Mouse (Mus musculus): ENCODE measurements around the gene Zim1.

The Zim1 gene

DNA sequence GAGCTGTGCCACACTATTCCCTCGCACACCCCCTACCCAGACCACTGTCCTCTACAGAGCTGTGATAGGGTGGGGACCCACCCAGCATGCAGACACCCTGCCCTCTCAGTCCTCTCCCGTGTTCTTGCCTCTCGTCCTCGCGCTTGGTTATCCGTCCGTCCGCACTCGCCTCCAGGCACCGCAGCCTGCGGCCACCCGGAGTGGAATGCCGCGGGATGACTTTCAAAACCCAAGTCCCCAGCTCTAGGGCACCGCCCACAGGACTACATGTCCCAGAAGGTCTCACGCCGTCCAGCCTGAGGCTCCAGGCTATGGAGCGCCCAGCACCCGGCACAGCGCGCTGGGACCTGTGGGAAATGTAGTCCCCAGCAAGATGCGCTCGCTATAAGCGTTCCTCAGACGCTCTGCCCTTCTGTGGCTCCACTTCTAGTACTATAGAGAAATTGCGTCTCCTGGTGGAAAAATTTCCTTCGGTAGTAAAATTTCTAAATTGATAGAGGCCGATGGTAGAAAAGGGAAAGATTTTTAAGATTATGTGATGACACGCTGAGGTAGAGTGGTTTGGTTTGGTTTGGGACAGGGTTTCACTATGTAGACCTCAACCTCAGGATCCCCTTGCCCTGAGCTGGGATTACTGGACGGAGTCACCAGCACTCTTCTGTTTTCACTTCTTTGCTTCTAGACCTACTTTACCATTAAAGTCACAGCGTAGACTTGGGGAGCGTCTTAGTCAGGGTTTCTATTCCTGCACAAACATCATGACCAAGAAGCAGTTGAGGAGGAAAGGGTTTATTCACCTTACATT lies at the start of gene Zim1:
Zim1 (minus strand) TSS at position 210 of the 805 bp plus-strand sequence.
- DNase-seq: peak; percentile 86 to 91

DNA sequence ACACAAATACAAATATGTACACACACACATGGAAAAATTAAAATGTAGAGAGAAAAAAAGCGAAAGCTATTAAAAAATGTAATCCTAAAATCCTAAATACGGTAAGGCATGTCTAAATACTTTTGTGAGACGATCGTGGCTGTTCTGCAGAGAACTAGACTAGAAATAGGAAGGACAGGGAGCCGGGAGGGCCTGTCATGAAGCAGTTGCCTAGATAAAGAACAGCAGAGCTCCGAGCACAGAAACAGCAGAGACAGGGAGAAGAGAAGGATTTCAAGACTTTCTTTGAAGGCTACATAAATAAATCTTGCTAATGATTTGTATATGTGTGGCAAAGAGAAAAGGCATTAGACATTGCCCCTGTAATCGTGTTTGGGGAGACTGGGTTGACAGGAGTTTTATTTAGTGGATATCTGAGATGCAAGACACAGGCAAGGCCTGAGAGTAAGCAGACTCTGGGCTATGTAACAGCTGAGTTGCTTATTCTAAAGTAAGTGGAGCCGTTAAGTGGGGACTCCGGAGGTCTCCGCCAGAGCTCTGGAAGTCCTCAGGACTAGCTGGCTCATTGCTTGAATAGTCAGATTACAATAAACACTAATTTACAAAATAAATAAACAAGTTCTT lies 48.1 kb upstream of the Zim1 start:
- no peak for DNase-seq

DNA sequence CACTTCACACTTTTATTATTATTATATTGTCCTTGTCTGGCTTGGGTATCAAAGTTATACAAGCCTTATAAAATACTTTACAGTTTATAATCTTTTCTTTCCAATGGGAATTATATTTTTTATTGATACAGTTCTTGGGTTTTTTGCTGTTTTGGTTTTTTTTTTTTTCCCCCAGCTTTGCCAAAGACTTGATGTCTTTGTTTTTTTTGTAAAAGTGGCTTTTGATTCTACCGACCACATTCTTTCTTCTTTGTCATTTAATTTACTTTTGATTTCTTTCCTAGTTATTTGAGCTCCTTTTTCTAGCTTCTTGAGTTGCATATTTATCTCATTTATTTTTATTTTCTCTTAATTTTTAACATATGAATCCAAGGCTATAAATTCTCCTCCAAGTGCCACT lies 39.8 kb upstream of the Zim1 start:
- no peak for DNase-seq

DNA sequence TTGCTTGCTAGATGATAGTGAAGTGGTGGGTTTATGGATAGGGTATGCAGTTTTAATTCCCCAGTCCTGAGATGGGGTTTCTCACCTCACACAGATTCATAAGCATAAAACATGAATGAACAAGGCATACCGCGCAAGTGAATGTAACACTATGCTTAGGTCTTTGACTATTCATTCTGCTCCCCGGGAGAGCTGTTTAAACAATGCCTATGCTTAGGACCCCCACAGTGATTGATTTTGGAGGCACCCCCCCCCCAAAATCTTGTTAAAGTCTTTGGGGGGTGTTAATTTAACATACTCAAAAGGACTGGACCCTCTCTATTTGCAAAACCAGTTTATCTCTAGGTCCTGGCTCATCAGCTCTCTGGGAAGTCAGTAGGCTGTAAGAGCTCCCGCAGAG lies 35.7 kb upstream of the Zim1 start:
- DNase-seq: no peak

DNA sequence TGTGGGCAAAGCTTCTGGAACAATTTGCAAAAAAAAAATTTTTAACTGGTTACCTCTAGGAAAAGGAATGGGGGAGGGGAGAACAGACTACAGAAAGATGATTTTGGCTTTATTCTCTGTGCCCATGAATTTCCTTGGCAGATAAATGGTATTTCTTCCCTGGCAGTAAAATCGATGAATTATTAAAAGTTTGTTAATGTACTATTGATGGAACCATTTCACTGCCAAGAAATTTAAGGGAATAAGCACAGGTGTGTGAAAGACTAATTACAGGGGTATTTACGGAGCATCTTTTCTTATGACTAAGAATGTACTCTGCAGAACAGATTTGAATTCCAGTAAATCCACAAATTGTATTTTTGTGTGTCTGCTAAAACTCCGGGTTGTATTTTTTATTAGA lies 35.1 kb upstream of the Zim1 start:
- DNase-seq: no peak

DNA sequence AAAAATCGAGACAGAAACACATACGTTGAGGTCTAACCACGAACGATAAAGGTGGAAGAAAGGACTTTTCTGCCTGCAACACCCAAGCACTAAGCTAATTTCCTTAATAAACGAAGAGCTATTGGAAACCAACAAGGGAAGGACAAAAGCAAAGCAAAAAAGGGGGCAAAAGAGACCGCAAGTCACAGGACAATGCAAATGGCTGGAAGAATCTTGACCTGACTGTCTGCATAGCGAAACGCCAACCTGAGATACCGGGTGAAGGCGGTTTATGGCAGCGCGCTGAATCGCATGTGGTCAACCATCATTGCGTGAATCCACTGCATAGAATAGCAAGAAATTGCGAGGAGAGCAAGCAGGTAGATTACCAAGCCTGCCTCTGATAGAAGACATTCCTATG lies 34.6 kb upstream of the Zim1 start:
- DNase-seq: peak; percentile 34 to 51

DNA sequence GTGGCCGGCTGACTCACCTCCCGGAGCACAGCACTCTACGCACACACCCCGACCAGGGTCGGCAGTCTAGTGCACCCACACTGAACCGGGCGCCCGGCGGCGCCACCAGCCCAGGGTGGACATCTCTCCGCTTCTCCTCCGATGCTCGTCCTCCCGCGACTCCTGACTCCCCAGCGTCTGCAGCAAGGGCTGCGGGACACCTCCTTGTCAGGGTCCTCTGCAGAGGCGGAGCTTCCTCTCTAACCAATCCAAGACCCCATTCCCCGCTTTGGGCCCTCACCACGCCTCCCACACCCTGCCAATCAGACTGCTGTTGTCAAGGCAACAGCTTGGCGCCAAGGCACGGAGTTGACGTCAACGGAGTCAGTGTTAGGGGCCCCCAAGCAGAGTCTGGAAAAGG lies 34.0 kb upstream of the Zim1 start, which contains the start of the genes Peg3 and Usp29:
Peg3 (minus strand) TSS at position 191 of the 400 bp plus-strand sequence.
Usp29 (plus strand) TSS at position 338 of the 400 bp plus-strand sequence.
- DNase-seq: peak; percentile 88 to 95

DNA sequence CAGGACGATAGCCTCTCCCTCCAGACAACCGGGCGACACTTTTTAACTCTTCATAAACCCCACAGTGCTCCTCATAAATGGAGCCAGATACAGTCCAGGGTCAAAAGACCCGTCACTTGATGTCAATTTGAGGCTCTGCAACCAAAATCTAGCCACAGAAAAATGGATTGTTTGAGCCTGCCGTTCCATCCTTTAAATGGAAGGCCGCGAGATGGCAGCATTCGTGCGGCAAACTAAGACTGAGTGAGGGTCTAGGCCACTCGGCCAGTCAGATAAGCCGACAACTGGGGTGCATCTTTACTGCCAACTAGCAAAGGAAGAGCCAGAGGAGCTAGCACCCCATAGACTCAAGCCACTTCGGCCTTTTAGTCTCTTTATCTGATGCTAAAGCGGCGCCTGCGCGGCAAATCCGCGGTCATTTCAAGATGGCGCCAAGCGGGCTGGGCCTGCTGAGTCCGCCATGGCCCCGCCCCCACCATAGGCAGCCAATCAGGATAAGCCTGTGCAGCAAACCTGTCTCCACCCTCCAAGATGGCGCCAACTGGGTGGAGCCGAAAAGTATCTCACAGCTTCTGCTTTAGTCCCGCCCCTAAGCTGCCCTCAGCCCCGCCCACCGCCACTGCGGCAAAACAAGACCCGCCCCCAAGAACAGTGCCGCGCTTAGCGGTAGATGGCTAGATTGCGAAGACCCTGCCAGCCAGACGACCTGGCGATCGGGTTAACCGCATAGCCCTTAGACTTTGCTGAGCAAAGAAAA lies 33.0 kb upstream of the Zim1 start:
- DNase-seq: peak; percentile 94 to 98

DNA sequence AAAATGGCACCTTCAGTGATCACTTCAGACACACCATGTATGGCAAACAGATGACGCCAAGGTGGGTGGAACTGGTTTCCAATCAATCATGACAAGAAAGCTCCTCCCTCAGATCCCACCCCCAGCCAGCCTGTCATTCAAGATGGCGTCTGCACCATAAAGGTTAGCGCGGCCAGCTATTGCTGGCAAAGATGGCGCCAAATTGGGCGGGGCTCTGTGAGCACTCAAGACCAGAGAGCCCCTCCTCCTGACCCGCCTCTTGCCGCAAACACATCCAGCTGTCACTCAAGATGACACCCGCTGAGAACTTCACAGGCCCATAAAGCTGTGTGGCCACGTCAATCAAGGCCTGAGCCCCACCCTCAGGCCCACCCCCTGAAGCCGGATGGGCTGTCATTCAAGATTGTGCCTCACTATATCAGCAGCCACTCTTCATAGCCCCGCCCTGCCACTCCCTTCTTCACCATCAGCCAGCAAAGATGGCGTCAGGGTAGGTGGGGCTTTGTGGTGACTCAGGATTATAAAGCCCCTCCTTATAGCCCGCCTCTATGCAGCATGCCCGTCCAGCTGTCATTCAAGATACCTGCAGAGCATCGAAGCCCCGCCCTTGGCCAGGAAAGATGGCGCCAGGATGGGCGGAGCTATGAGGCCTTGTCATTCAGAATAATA lies 32.1 kb upstream of the Zim1 start:
- peak; percentile 90 to 97 for DNase-seq

DNA sequence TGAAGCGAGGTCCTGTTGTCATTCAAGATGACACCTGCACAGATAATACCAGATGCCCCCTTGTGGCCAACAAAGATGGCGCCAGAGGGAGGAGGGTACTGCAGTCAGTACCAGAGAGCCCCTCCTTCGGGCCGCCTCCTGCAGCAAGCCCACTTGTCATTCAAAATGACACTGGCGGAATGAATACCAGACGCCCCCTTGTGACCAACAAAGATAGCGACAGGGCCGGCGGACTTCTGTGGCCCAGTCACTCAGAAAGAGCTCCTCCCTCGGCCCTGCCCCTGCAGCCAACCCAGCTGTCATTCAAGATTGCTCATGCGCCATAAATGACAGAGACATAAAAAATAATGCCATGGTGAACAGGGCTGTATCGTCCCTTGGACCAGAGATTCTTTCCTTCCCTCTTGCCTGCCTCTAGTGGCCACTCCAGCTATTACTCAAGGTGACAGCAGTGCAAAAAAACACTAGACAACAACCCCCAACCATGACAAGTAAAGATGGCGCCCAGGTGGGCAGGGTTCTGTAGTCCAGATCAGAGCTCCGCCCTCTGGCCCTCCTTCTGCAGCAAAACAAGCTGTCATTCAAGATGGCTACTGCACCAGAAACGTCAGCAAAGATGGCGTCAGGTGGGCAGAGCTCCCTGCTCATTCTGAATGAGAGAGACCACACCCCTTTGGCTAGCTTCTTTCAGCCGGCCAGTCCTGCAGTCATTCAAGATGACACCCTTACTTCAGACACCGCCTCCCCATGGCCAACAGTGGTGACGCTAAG lies 31.3 kb upstream of the Zim1 start:
- DNase-seq: peak; percentile 84 to 93

DNA sequence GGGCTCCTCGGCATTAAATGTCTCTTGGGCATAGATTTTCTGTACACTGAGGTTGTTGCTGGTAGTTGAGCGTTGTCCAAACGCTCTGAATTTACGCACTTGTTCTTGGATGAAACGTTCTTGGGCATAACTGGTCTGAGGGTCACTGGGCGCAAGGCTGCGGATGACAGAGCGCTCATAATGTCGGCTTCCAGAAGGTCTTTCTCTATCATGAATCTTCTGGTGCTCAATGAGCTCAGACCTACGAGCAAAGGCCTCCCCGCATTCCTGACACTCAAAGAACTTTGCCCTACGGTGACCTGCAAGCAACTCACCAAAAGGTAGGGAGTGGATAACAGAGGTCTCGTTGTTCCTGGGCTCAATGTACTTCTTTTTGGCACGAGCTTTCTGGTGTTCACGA lies 13.1 kb upstream of the Zim1 start:
- DNase-seq: no peak

DNA sequence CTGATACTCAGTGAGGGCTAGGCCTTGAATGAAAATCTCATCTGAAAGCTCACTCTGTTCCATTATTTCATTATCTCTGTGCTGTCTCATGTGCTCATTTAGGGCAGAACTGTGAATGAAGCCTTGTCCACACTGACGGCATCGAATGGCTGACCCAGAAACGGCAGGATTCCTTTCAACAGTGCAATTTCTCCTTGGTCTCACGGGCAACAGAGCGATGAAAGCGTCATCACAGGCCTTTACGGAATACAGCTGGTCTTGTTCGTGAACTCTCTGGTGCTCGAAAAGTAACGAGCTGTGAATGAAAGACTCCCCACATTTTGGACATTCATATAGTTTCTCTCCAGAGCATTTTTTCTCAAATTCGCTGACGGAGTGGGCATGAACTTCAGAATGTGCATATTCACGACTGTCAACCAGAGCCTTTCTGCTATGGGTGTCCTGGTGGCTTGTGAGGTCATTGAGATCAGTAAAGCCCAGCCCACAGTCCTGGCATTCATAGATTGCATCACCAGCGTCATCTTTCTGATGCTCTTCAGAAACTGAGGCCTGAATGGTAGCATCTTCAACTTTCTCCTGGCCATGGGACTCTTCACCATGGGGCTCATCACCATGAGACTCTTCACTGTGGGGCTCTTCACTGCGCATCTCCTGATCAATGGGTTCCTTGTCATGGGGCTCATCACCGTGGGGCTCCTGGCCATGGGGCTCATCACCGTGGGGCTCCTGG lies 12.4 kb upstream of the Zim1 start:
- no peak for DNase-seq

DNA sequence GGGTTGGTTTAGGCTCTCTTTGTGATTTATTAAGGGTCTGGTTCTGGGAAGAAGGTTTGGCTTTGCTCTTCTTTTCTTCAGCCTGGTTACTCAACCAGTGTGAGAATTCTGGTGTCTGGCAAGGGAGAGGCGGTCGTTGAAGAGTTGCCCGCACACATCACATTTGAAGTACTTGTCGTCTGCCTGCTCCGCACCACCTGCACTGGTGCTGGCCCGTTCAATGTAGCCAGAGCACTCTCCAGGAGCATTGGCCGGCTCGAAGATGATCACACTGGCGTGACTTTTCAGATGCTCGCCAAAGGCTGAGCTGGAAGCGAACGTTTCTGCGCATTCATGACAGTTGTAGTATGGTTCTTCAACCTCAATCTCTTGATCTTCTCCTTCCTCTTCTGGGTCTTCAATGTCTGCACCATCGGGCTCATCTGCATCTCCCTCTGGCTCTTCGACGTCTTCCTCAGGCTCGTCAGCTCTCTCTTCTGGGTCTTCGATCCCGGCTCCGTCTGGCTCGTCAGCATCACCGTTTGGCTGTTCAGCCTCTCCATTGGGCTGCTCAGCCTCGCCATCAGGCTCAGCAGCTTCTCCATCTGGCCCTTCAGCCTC lies 11.3 kb upstream of the Zim1 start:
- no peak for DNase-seq

DNA sequence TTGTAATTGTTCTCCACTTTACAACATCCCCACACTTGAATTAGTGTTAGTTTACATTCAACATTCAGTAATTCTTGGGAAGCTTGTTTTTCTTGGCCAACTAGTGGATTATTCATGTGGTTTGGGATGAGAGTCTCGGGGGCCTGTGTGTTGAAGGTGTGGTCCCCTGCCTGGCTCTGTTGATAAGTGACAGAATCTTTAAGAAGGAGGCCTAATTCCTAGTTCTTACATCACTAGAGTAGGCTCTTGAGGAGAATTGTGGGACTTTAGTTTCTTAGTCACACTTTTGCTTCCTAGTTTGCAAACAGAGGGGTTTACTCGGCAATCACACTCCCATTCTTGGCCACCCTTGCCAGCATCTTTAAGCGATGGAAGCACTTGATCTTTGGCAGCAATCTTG lies 3.0 kb upstream of the Zim1 start:
- DNase-seq: no peak

DNA sequence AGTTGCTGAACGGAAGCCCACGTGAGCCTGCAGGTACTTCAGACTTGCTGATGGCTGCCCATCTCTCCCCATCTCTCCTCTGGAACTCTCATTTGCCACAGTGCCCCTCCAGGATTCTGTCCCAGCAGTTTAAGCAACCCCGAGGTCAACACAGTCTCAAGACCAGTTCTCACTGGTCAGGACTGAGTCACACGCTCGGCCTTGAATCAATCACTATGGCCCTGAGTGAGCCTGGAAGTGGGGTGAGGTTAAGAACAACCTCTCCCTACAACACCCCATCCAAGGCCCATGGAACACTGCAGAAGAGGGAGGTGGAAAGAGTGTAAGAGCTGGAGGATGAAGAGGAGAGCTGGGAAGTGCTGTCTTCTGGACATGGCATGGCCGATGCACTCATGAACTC lies 10.7 kb downstream of the Zim1 start:
- DNase-seq: no peak

DNA sequence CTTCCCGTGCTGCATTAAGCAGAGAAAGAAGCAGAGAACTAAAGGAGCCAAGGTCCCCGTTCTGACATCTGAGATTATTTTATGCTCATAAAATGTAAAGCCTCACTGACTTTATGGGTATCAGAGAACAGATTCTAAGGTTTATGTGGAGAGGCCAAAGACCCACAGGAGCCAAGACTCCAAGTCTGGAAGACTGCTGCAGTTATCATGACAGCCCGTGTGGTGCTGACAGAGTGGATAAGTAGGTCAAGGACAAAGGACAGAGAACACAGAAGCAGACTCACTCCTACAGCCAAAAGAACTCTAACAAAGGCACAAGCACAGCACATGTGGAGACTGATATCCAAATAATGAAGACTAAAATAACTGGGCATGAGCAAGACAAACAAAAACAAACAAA lies 29.5 kb downstream of the Zim1 start:
- DNase-seq: no peak

DNA sequence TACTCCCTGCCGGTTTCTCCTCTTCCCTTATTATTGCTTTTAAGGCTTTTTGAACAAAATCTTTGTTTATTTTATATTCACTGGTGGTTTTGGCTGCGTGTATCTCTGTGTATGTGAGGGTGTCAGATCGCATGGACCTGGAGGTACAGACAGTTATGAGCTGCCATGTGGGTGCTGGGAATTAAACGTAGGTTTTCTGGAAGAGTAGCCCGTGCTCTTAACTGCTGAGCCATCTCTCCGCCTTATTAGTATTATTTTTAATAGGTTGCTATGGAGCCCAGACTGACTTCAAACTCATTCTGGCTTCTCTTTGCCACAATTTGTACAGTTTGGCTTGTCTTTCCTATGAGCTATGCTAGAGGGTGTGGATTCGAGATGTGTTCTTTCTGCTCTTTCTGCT lies 32.8 kb downstream of the Zim1 start:
- no peak for DNase-seq

DNA sequence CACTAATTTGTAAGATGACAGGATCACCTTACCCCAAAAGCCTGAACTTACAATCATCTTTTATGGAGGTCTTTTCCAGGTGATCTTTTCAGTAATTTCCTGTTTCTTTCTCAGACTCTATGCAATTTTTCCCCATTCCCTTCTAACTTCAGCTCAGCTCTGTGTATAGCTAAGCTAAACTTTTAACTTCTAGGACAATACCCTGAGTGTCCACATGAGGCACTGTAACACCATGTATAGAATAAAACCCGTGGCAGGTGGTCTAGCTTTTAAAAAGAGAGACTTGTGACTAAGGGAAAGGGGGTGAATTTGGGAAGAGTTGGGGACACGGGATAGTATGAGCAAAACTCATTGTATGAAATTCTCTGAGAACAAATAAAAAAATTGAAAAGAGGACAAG lies 36.6 kb downstream of the Zim1 start:
- peak; percentile 15 to 27 for DNase-seq

DNA sequence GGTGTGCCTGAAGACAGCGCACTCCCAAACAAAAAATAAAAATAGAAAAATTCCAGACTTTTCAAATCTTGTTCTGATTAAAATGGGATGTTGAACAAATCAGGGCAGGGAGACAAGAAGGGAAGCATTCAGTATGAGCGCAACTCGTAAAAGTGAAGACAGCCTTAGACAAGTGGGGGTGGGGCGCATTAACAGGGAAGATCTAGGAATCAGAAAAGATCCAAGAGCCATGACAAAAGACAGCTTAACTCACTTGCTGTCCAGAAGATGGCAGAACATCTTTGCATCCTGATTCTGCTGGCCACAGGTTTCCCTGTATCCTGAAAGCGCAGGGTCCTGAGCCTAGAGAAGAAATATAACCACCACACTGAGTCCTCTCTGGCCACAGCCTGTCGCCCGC lies 37.6 kb downstream of the Zim1 start:
- DNase-seq: no peak

DNA sequence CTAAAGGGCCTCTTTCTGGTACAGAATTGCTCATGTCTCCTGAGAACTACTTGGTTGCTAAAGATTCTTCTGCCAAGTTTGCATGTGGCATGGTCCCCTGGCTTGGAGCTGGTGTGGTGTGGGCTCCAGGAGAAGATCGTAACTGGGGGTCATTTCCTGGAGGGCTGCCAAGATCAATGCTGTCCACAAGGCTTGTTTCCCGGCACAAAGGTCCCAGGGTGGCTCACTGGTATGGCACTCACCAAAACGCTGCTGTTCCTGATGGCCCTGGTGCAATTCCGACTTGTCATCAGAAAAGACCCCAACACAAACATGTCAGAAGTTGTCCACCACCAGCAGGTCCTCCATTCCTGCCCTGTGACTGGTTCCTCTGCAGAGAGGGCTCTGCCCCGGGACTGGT lies 44.1 kb downstream of the Zim1 start:
- no peak for DNase-seq

DNA sequence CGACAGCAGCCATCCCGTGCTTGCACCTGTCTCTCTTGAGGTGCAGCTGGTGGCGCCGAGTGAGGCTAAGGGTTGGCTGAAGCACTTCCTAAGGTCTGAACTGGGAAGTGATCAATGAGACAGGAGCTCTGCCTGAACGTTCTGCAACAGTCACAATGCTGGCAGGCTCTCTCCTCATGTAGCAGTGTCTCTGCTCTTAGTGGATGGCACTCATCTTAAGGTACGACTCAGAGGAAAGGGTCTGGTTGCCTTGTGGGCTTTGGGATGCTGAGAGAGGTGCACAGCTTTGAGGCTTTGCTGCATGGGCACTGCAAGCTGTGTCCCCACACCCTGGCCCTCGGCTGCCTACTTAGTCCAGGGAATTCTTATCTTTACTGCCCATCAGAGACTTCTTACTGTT lies 45.0 kb downstream of the Zim1 start:
- DNase-seq: no peak
